Mouse (Mus musculus) hindlimb bud, embryonic 11.5 days (tissue): ENCODE measurements around the gene Atxn7l1.
A peak's percentile ranks its signal among the peaks of the same experiment; 100 is the strongest.

ENCODE experiments used
- DNase-seq: peaks from one replicate; pipeline ENCODE4 v3.0.0-alpha.2; 2012; ENCODE audit warnings: low read depth, low spot score; ENCODE audit errors: extremely low spot score

Atxn7l1 gene

GRCm38 (mm10) chr12:33358345-33358744 lies 210.9 kb downstream of the Atxn7l1 start:
- DNase-seq, result no peak

- no peak for DNase-seq
Measured at GRCm38 (mm10) chr12:33359209-33359608, 211.7 kb downstream of the Atxn7l1 start.

GRCm38 (mm10) chr12:33359878-33360482 lies 212.5 kb downstream of the Atxn7l1 start:
- DNase-seq, result no peak

- DNase-seq, result no peak
Measured at GRCm38 (mm10) chr12:33360729-33361128, 213.2 kb downstream of the Atxn7l1 start.

GRCm38 (mm10) chr12:33364511-33364910 lies 217.0 kb downstream of the Atxn7l1 start:
- DNase-seq, result no peak

- DNase-seq, result no peak
Measured at GRCm38 (mm10) chr12:33365133-33365532, 217.6 kb downstream of the Atxn7l1 start.

GRCm38 (mm10) chr12:33369555-33369954 lies 222.1 kb downstream of the Atxn7l1 start:
- no peak for DNase-seq

GRCm38 (mm10) chr12:33379624-33380445 lies 232.3 kb downstream of the Atxn7l1 start:
- DNase-seq, result peak; percentile 82

- peak; percentile 53 for DNase-seq
Measured at GRCm38 (mm10) chr12:33388842-33389241, 241.3 kb downstream of the Atxn7l1 start.

GRCm38 (mm10) chr12:33390844-33391560 lies 243.5 kb downstream of the Atxn7l1 start:
- no peak for DNase-seq

GRCm38 (mm10) chr12:33394804-33395623 lies 247.5 kb downstream of the Atxn7l1 start, which contains the start of gene Efcab10:
Gene Efcab10, plus strand, starts transcription at chr12:33394854.
- DNase-seq, result no peak

- no peak for DNase-seq
Measured at GRCm38 (mm10) chr12:33403265-33403693, 255.8 kb downstream of the Atxn7l1 start.

GRCm38 (mm10) chr12:33404996-33405395 lies 257.5 kb downstream of the Atxn7l1 start:
- no peak for DNase-seq

GRCm38 (mm10) chr12:33405398-33406026 lies 258.0 kb downstream of the Atxn7l1 start:
- DNase-seq, result no peak

- DNase-seq, result no peak
Measured at GRCm38 (mm10) chr12:33411580-33412151, 264.2 kb downstream of the Atxn7l1 start.
